In the genomic region with DNA sequence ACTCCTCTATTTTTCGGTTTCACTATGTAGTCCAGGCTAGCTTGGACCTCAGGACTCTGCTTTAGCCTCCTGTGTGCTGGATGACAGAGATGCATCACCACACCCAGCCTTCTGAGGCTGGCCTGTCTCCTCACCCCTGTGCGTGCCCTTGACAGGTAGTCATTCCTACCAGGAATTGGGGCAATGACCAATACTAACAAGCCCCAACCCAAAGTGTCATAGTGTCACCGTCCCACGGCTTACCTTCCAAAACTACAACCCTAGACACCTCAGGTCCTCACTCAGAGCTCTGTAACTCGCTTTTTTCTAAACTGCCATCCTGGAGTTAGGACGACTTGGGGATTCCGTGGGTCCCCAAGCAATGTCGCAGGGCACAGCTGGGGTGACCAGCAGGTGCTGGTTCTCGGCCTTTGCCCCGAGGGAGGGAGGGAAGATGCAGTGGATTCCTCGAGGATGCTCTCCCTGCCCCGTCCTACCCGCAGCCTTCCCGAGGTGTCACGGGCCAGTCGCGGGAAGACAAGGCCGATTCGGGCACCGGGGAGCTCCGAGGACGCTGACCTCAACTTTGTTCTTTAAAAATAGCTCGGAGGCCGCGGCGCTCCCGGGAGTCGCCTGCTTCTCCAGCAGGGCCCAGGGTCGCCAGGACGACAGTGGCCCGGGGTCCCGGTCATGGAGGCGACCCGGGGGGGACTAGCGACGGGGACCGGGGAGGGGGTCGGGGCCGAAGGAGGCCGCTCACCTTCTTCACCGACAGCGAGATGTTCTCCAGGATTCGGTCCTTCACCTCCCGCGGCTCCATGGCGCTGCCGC, we compare ENCODE assay signal across 8 mouse cellular contexts. TPM values are rescaled to one million over a fixed set of nuclear protein-coding genes. Genes with fewer than 3 reads are reported as not detected.
DNase-seq lines count a peak whose midpoint lies in the region; ATAC-seq lines count a peak whose summit lies in the region.

No protein-coding gene starts in this region.

- peak overlapping the region; percentile 94 for H3K4me2 ChIP-seq in limb, embryonic 12.5 days
- H3K4me2 ChIP-seq in midbrain, embryonic 15.5 days: peak overlapping the region; percentile 88

- H3K4me1 ChIP-seq in erythroblast, embryonic 14.5 days (ENCODE audit: control insufficient read depth): peaks cover 24% of the 10 kb centered on the region
- peaks cover 16% of the 10 kb centered on the region for H3K4me1 ChIP-seq in limb, embryonic 12.5 days (replicated peaks)
- H3K4me1 ChIP-seq in midbrain, embryonic 15.5 days: peaks cover 19% of the 10 kb centered on the region

- H3K9ac ChIP-seq in limb, embryonic 12.5 days (replicated peaks): peak overlapping the region; percentile 91
- peak overlapping the region; percentile 98 for H3K9ac ChIP-seq in midbrain, embryonic 15.5 days

- peak overlapping the region; percentile 80 for H3K4me3 ChIP-seq in erythroblast, embryonic 14.5 days (replicated peaks)
- H3K4me3 ChIP-seq in limb, embryonic 12.5 days (replicated peaks): peak overlapping the region; percentile 83
- H3K4me3 ChIP-seq in midbrain, embryonic 15.5 days: peak overlapping the region; percentile 93

- peak; percentile 39 for DNase-seq in cerebellum, adult 11-12 months
- no peak for DNase-seq in cerebellum, adult 9-10 months
- peak; percentile 79 for DNase-seq in adrenal gland, adult 2 months
- peak; percentile 63 for DNase-seq in heart, postnatal 4 days
- peak; percentile 53 for DNase-seq in thymus, postnatal 4 days

- H3K27ac ChIP-seq in limb, embryonic 12.5 days: no peak overlapping the region
- peak overlapping the region; percentile 85 for H3K27ac ChIP-seq in midbrain, embryonic 15.5 days

- no peaks in the 10 kb centered on the region for H3K9me3 ChIP-seq in erythroblast, embryonic 14.5 days (ENCODE audit: control insufficient read depth, low read length)
- no peaks in the 10 kb centered on the region for H3K9me3 ChIP-seq in limb, embryonic 12.5 days
- no peaks in the 10 kb centered on the region for H3K9me3 ChIP-seq in midbrain, embryonic 15.5 days

- H3K27me3 ChIP-seq in erythroblast, embryonic 14.5 days (ENCODE audit: control insufficient read depth): peaks cover 20% of the 10 kb centered on the region
- no peaks in the 10 kb centered on the region for H3K27me3 ChIP-seq in limb, embryonic 12.5 days
- no peaks in the 10 kb centered on the region for H3K27me3 ChIP-seq in midbrain, embryonic 15.5 days (replicated peaks)

- no peak for ATAC-seq in limb, embryonic 12.5 days (ENCODE audit: insufficient number of reproducible peaks, insufficient read depth, low FRiP score, low TSS enrichment, low read depth)
- ATAC-seq in midbrain, embryonic 15.5 days (replicated peaks): peak; percentile 46

- peaks cover 23% of the 10 kb centered on the region for H3K36me3 ChIP-seq in erythroblast, embryonic 14.5 days (ENCODE audit: control insufficient read depth)
- H3K36me3 ChIP-seq in limb, embryonic 12.5 days: peaks cover 36% of the 10 kb centered on the region
- H3K36me3 ChIP-seq in midbrain, embryonic 15.5 days (replicated peaks): no peaks in the 10 kb centered on the region

- 5% methylated on average over 46 of the region's 47 CpGs for WGBS in limb, embryonic 12.5 days
- 4% methylated on average over 46 of the region's 47 CpGs for WGBS in midbrain, embryonic 15.5 days

RNA-seq across cellular contexts. Expression of gene Plekhm2, which starts 1.4 kb away (rescaled TPM):
- 10 to 100 TPM; 47.8 to 73.2 TPM for total RNA-seq in adrenal gland, adult 2 months (2021)
- polyA plus RNA-seq in adrenal gland, adult 2 months (2012; rRNA removed): 63.1 and 63.4 TPM in 2 replicates
- 1.1 and 1.4 TPM in 2 replicates for polyA plus RNA-seq in erythroblast, embryonic 14.5 days (2012)
- total RNA-seq in heart, postnatal 4 days (2021): 10 to 100 TPM; 57.5 to 64.5 TPM
- 7.4 and 8.3 TPM in 2 replicates for polyA plus RNA-seq in limb, embryonic 12.5 days (2016; fragmentation: Nextera tagmentation; extraction: Ambion mirVana)
- 9.7 and 10.7 TPM in 2 replicates for polyA plus RNA-seq in midbrain, embryonic 15.5 days (2015; fragmentation: Nextera tagmentation; extraction: Ambion mirVana)

RNA-seq across cellular contexts. Expression of gene Rsc1a1, which starts 22.1 kb away (rescaled TPM):
- not detected for total RNA-seq in adrenal gland, adult 2 months (2021)
- polyA plus RNA-seq in adrenal gland, adult 2 months (2012; rRNA removed): 4.3 and 6.8 TPM in 2 replicates
- 0.11 TPM in 1 of 2 replicates, not detected in the other for polyA plus RNA-seq in erythroblast, embryonic 14.5 days (2012)
- total RNA-seq in heart, postnatal 4 days (2021): 1 to 10 TPM; 1.6 to 4.0 TPM
- polyA plus RNA-seq in limb, embryonic 12.5 days (2016; fragmentation: Nextera tagmentation; extraction: Ambion mirVana): 1.8 TPM in 1 of 2 replicates, not detected in the other
- polyA plus RNA-seq in midbrain, embryonic 15.5 days (2015; fragmentation: Nextera tagmentation; extraction: Ambion mirVana): 0.49 and 0.53 TPM in 2 replicates

RNA-seq across cellular contexts. Expression of gene Slc25a34, which starts 39.7 kb away (rescaled TPM):
- 10 to 100 TPM in 1 of 2 experiments, 1 to 10 TPM in 1; 9.2 to 14.2 TPM for total RNA-seq in adrenal gland, adult 2 months (2021)
- polyA plus RNA-seq in adrenal gland, adult 2 months (2012; rRNA removed): 4.3 and 5.7 TPM in 2 replicates
- not detected in 2 replicates for polyA plus RNA-seq in erythroblast, embryonic 14.5 days (2012)
- total RNA-seq in heart, postnatal 4 days (2021): 10 to 100 TPM; 32.5 to 33.6 TPM
- not detected in 2 replicates for polyA plus RNA-seq in limb, embryonic 12.5 days (2016; fragmentation: Nextera tagmentation; extraction: Ambion mirVana)
- polyA plus RNA-seq in midbrain, embryonic 15.5 days (2015; fragmentation: Nextera tagmentation; extraction: Ambion mirVana): 0.26 and 0.61 TPM in 2 replicates

RNA-seq across cellular contexts. Expression of gene Tmem82, which starts 44.9 kb away (rescaled TPM):
- 1 to 10 TPM in 1 of 2 experiments, under 1 TPM in 1; 0.93 to 1.6 TPM for total RNA-seq in adrenal gland, adult 2 months (2021)
- 2.8 TPM in 2 replicates for polyA plus RNA-seq in adrenal gland, adult 2 months (2012; rRNA removed)
- 0.03 TPM in 1 of 2 replicates, not detected in the other for polyA plus RNA-seq in erythroblast, embryonic 14.5 days (2012)
- 1 to 10 TPM; 3.1 to 3.2 TPM for total RNA-seq in heart, postnatal 4 days (2021)
- 0.80 and 0.87 TPM in 2 replicates for polyA plus RNA-seq in limb, embryonic 12.5 days (2016; fragmentation: Nextera tagmentation; extraction: Ambion mirVana)
- polyA plus RNA-seq in midbrain, embryonic 15.5 days (2015; fragmentation: Nextera tagmentation; extraction: Ambion mirVana): 0.32 and 0.65 TPM in 2 replicates

RNA-seq across cellular contexts. Expression of gene Fblim1, which starts 57.4 kb away (rescaled TPM):
- total RNA-seq in adrenal gland, adult 2 months (2021): 10 to 100 TPM in 1 of 2 experiments, 1 to 10 TPM in 1; 9.0 to 23.0 TPM
- polyA plus RNA-seq in adrenal gland, adult 2 months (2012; rRNA removed): 10.4 and 12.8 TPM in 2 replicates
- 0.02 TPM in 2 replicates for polyA plus RNA-seq in erythroblast, embryonic 14.5 days (2012)
- 100 to 1,000 TPM; 122 to 145 TPM for total RNA-seq in heart, postnatal 4 days (2021)
- 65.4 and 78.9 TPM in 2 replicates for polyA plus RNA-seq in limb, embryonic 12.5 days (2016; fragmentation: Nextera tagmentation; extraction: Ambion mirVana)
- 35.2 and 41.0 TPM in 2 replicates for polyA plus RNA-seq in midbrain, embryonic 15.5 days (2015; fragmentation: Nextera tagmentation; extraction: Ambion mirVana)
